14 mouse cellular contexts compared by ENCODE assay signal in the genomic region with DNA sequence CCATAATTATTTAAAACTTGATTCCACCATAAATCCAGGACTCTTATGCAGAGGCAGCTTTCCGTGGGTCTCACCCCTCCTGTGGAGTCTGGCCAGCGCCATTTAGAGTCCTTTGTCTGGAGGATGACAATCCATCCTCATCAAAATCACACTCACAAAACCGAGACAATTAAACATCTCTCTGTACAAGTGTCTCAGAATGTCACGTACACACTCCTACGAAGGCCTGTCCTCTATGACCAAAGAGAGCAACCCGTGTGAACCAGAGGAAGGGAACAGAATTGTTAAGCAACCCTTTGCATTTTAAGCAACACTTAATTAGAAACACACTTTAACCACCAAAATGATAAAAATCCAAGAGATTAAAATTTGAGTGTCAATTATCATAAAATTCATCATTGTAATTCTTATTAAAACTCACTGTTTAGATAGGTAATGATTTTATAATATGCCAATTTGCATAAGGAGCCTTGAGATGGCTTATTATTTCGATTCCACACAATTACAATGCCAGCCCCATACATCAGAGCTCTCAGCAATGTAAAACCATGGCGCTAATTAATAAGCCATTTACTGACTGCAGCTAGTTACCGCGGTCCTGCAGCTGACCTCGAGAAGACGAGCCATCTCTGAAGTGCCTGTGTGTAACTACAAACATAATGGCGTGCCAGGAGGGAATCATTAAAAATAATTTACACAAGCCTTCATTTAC.
DNase-seq lines count a peak whose midpoint lies in the region; ATAC-seq and TF ChIP-seq lines count a peak whose summit lies in the region.
"Had no signal": no experiment of that assay in that cellular context is flagged by ENCODE, and none has a peak within 500 bp of the region (broad histone marks: within the 10 kb centered on the region; RNA-seq: fewer than 3 reads in every experiment).

No protein-coding gene starts in this region.

- intact Hi-C loops in heart, adult 2 months (cut with DNase I), result no loop called here

- TF ChIP-seq EP300 in heart, adult 2 months (IDR thresholded peaks at IDR 0.05; ENCODE audit: insufficient read depth, low read depth, low read length), result no peak

- H3K4me1 ChIP-seq in heart, embryonic 10.5 days, result peaks cover 10% of the 10 kb centered on the region
- H3K4me1 ChIP-seq in heart, adult 2 months (ENCODE audit: control insufficient read depth, insufficient read depth, low read length), result no peaks in the 10 kb centered on the region
- H3K4me1 ChIP-seq in neural tube, embryonic 11.5 days (ENCODE audit: control insufficient read depth, insufficient read depth, low read length), result peaks cover 20% of the 10 kb centered on the region
- H3K4me1 ChIP-seq in midbrain, embryonic 11.5 days (ENCODE audit: control insufficient read depth, insufficient read depth, low read length), result peaks cover 24% of the 10 kb centered on the region
- H3K4me1 ChIP-seq: megakaryocyte, embryonic 14.5 days; stomach, embryonic 15.5 days had no signal

- WGBS in heart, embryonic 10.5 days, result 51% methylated on average over 13 of the region's 13 CpGs
- WGBS in heart, adult 2 months, result 61% methylated on average over 13 of the region's 13 CpGs
- 21% methylated on average over 13 of the region's 13 CpGs for WGBS in neural tube, embryonic 11.5 days
- 51% methylated on average over 13 of the region's 13 CpGs for WGBS in midbrain, embryonic 11.5 days

- H3K79me2 ChIP-seq in heart, adult 2 months (replicated peaks; ENCODE audit: control insufficient read depth, insufficient read depth, low read length), result no peaks in the 10 kb centered on the region

- no peak overlapping the region for H3K9ac ChIP-seq in heart, adult 2 months (ENCODE audit: low read depth, low read length)
- H3K9ac ChIP-seq in neural tube, embryonic 11.5 days (ENCODE audit: low read length), result no peak overlapping the region
- H3K9ac ChIP-seq in midbrain, embryonic 11.5 days (ENCODE audit: low read length), result no peak overlapping the region
- H3K9ac ChIP-seq: stomach, embryonic 15.5 days had no signal

- no peak for TF ChIP-seq POLR2A in heart, adult 2 months (IDR thresholded peaks at IDR 0.05; ENCODE audit: insufficient read depth, low read depth, low read length)

- no peaks in the 10 kb centered on the region for H3K9me3 ChIP-seq in heart, embryonic 10.5 days
- H3K9me3 ChIP-seq in neural tube, embryonic 11.5 days (ENCODE audit: control insufficient read depth, low read length), result no peaks in the 10 kb centered on the region
- no peaks in the 10 kb centered on the region for H3K9me3 ChIP-seq in midbrain, embryonic 11.5 days (ENCODE audit: control insufficient read depth, low read length)
- H3K9me3 ChIP-seq: stomach, embryonic 15.5 days had no signal

- DNase-seq in heart, embryonic 10.5 days (ENCODE audit: low spot score), result no peak
- DNase-seq in heart, adult 2 months, result no peak
- no peak for DNase-seq in neural tube, embryonic 11.5 days (ENCODE audit: low spot score)
- no peak for DNase-seq in neural tube, embryonic 10.5 days (ENCODE audit: extremely low spot score, low spot score)
- peak; percentile 83 for DNase-seq in midbrain, embryonic 11.5 days (ENCODE audit: low spot score, missing footprints)
- peak; percentile 64 for DNase-seq in retina, postnatal 1 day
- DNase-seq in right cerebral cortex, postnatal 4 days, result no peak
- DNase-seq in ovary, adult 18-20 months (ENCODE audit: low spot score), result no peak
- DNase-seq: adrenal gland, postnatal 10 days; kidney, adult 18-20 months; lung, adult 18-20 months; thymus, postnatal 36 days had no signal

- peak overlapping the region; percentile 36 for H3K4me3 ChIP-seq in heart, embryonic 10.5 days
- H3K4me3 ChIP-seq in heart, adult 2 months, result no peak overlapping the region
- H3K4me3 ChIP-seq in neural tube, embryonic 11.5 days (ENCODE audit: low read depth, low read length), result no peak overlapping the region; the same call in 1 of the 2 replicates
- H3K4me3 ChIP-seq in midbrain, embryonic 11.5 days (ENCODE audit: low read depth, low read length), result no peak overlapping the region
- H3K4me3 ChIP-seq: megakaryocyte, embryonic 14.5 days; stomach, embryonic 15.5 days had no signal

- H3K27me3 ChIP-seq in heart, embryonic 10.5 days (ENCODE audit: insufficient read depth, poor library complexity, severe bottlenecking), result peaks cover 19% of the 10 kb centered on the region
- no peaks in the 10 kb centered on the region for H3K27me3 ChIP-seq in heart, adult 2 months (ENCODE audit: control insufficient read depth, insufficient read depth, low read length)
- H3K27me3 ChIP-seq in neural tube, embryonic 11.5 days (ENCODE audit: control insufficient read depth, insufficient read depth, low read length), result peaks cover 7% of the 10 kb centered on the region
- peaks cover 16% of the 10 kb centered on the region for H3K27me3 ChIP-seq in midbrain, embryonic 11.5 days (ENCODE audit: control insufficient read depth, insufficient read depth, low read length)
- H3K27me3 ChIP-seq: megakaryocyte, embryonic 14.5 days had no signal

- 0 out of 2 replicates have a peak, but pooled peaks have one; percentile 35 for ATAC-seq in neural tube, embryonic 11.5 days (ENCODE audit: insufficient read depth, low FRiP score, low TSS enrichment)
- 0 out of 2 replicates have a peak, but pooled peaks have one; percentile 17 for ATAC-seq in midbrain, embryonic 11.5 days (ENCODE audit: low FRiP score)

- no peak overlapping the region for H3K27ac ChIP-seq in heart, embryonic 10.5 days
- H3K27ac ChIP-seq in heart, adult 2 months, result no peak overlapping the region
- no peak overlapping the region for H3K27ac ChIP-seq in neural tube, embryonic 11.5 days (ENCODE audit: low read depth, low read length)
- H3K27ac ChIP-seq in midbrain, embryonic 11.5 days (ENCODE audit: low read depth, low read length), result no peak overlapping the region
- H3K27ac ChIP-seq: stomach, embryonic 15.5 days had no signal

- TF ChIP-seq CTCF in heart, adult 2 months (IDR thresholded peaks at IDR 0.05), result no peak

- peak overlapping the region; percentile 24 for H3K4me2 ChIP-seq in neural tube, embryonic 11.5 days (ENCODE audit: low read depth)
- H3K4me2 ChIP-seq in midbrain, embryonic 11.5 days, result no peak overlapping the region
- H3K4me2 ChIP-seq: stomach, embryonic 15.5 days had no signal

- H3K36me3 ChIP-seq in heart, embryonic 10.5 days, result no peaks in the 10 kb centered on the region
- H3K36me3 ChIP-seq in heart, adult 2 months (ENCODE audit: control insufficient read depth, insufficient read depth, low read length), result no peaks in the 10 kb centered on the region
- H3K36me3 ChIP-seq in neural tube, embryonic 11.5 days (ENCODE audit: control insufficient read depth, insufficient read depth, low read length), result no peaks in the 10 kb centered on the region
- no peaks in the 10 kb centered on the region for H3K36me3 ChIP-seq in midbrain, embryonic 11.5 days (ENCODE audit: control insufficient read depth, insufficient read depth, low read length)
- H3K36me3 ChIP-seq: stomach, embryonic 15.5 days had no signal

Comparison
In these comparisons a context has a peak if more than half of its experiments do, and no peak if none do; other contexts are left out.
1. DNase-seq: peak in midbrain, embryonic 11.5 days (single experiment) and retina, postnatal 1 day (single experiment); none in heart, embryonic 10.5 days (single experiment), heart, adult 2 months (0 of 2), neural tube, embryonic 11.5 days (single experiment), neural tube, embryonic 10.5 days (single experiment), right cerebral cortex, postnatal 4 days (single experiment) and ovary, adult 18-20 months (single experiment).